Mouse (Mus musculus) liver, embryonic 13.5 days (tissue): ENCODE measurements at regions not wholly inside any gene's neighbourhood (a gene's known extent, or its start where the extent isn't known, plus 50 kb on each side); places are given as distances from the start of the nearest gene placed in this dataset.

ENCODE experiments used
- ATAC-seq: fragments of 200-750 bp; cut with Nextera tagmentation; 2 replicates; pipeline ENCODE4 v1.8.0; 2017; ENCODE audit warnings: low read depth, mild to moderate bottlenecking, moderate number of reproducible peaks, moderate library complexity
- DNase-seq: peaks from one replicate; pipeline ENCODE4 v3.0.0; 2022
- H3K27ac ChIP-seq: fragments of 300-500 bp; sonication (generic); 2 replicates; pipeline ENCODE4 v1.5.1; 2015; ENCODE audit warnings: moderate library complexity, mild to moderate bottlenecking, inconsistent platforms
- H3K27me3 ChIP-seq: fragments of 300-500 bp; sonication (generic); 2 replicates; pipeline ENCODE4 v1.6.1; 2015; ENCODE audit warnings: mild to moderate bottlenecking, inconsistent platforms
- H3K36me3 ChIP-seq: fragments of 300-500 bp; sonication (generic); 2 replicates; pipeline ENCODE4 v1.6.1; 2015; ENCODE audit warnings: mild to moderate bottlenecking, inconsistent platforms
- H3K4me1 ChIP-seq: fragments of 300-500 bp; sonication (generic); replicated peaks from 2 replicates; pipeline ENCODE4 v1.6.1; 2015; ENCODE audit warnings: inconsistent platforms
- H3K4me2 ChIP-seq: fragments of 300-500 bp; sonication (generic); 2 replicates; pipeline ENCODE4 v1.6.1; 2015; ENCODE audit warnings: inconsistent platforms, mild to moderate bottlenecking, moderate library complexity
- H3K4me3 ChIP-seq: fragments of 300-500 bp; sonication (generic); replicated peaks from 2 replicates; pipeline ENCODE4 v1.5.1; 2015; ENCODE audit warnings: mild to moderate bottlenecking, inconsistent platforms
- H3K9ac ChIP-seq: fragments of 300-500 bp; sonication (generic); 2 replicates; pipeline ENCODE4 v1.6.1; 2015; ENCODE audit warnings: mild to moderate bottlenecking, inconsistent platforms
- H3K9me3 ChIP-seq: fragments of 300-500 bp; sonication (generic); replicated peaks from 2 replicates; pipeline ENCODE4 v1.6.1; 2016; ENCODE audit warnings: inconsistent platforms
- WGBS: fragments of 180-500 bp; shearing (Covaris S2); methylation state at CpG from one replicate; pipeline ENCODE4 v1.1.7; 2015; ENCODE audit not compliant: insufficient replicate concordance; 5-methylcytosine and 5-hydroxymethylcytosine counted together

DNA sequence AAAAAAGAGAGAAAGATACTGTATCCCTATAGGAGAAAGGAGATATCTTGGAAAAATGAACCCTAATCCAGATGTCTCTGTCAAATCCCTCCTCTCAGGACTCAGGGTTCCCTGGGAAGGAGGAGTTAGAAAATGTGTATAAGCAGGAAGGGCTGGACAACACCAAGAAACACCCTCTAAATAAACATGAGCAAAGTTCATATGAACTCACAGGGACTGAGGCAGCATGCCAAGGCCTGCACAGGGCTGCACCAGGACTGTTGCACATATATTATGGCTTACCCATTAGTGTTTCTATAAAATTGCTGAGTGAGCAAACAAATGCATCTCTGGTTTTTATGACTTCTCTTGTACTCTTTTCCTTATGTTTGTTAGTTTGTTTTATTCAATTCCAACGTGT is 508.5 kb upstream of the Fam174a start:
- no peak overlapping the region for H3K4me2 ChIP-seq
- no peaks in the 10 kb centered on the region for H3K9me3 ChIP-seq
- ATAC-seq: no peak
- WGBS: 38% methylated on average over 1 of the region's 1 CpGs
- H3K36me3 ChIP-seq: no peaks in the 10 kb centered on the region
- H3K4me1 ChIP-seq: no peaks in the 10 kb centered on the region
- no peaks in the 10 kb centered on the region for H3K27me3 ChIP-seq
- DNase-seq: no peak
- H3K27ac ChIP-seq: no peak overlapping the region
- no peak overlapping the region for H3K9ac ChIP-seq
- no peak overlapping the region for H3K4me3 ChIP-seq

DNA sequence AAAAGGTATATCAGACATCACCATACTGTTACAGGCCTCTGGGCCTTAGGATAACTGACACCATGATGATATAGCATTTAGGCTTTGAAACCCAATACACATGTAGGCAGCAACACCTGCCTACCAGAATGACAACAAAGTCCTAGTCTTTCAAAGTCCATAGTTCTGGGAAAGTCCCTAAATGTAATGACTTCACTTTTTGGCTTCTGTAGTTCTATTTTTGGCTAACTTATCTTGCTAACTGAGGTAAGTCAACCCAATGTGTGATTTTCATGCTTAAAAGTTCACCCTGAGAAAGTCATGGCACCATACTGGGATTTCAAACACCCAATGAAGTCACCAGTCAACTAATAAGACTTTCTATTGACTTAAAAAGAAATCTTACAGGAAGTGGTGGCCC is 485.8 kb upstream of the Fam174a start:
- no peaks in the 10 kb centered on the region for H3K36me3 ChIP-seq
- H3K27ac ChIP-seq: no peak overlapping the region
- no peak for ATAC-seq
- no peaks in the 10 kb centered on the region for H3K27me3 ChIP-seq
- no peaks in the 10 kb centered on the region for H3K9me3 ChIP-seq
- no peaks in the 10 kb centered on the region for H3K4me1 ChIP-seq
- H3K4me2 ChIP-seq: no peak overlapping the region
- no peak overlapping the region for H3K4me3 ChIP-seq
- H3K9ac ChIP-seq: no peak overlapping the region
- no peak for DNase-seq

DNA sequence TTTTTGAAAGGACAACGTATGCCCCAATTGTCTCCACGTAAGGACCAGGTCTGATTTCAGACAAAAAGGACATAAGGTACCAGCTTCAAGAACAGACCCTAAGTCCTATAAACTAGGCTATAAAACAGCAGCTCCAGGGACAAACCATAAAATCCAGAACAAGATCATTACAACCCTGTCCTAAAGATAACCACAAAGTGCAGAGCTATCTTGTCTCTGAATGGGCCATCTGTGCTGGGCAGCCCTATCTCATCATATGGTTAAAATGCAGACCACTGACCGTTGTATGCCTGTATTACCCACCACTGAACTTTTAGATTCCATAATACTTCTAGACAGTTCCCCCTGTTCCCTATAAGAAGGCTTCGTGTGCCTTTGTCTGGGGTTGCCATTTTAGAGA is 477.4 kb upstream of the Fam174a start:
- Histone ChIP-seq H3K27me3 (no peaks in the 10 kb centered on the region), H3K27ac (no peak overlapping the region), H3K4me3 (no peak overlapping the region), H3K4me1 (no peaks in the 10 kb centered on the region), H3K9me3 (no peaks in the 10 kb centered on the region), H3K9ac (no peak overlapping the region), H3K4me2 (no peak overlapping the region), H3K36me3 (no peaks in the 10 kb centered on the region)
- WGBS: 50% methylated on average over 4 of the region's 4 CpGs
- 0 out of 2 replicates have a peak, but pooled peaks have one; percentile 29 for ATAC-seq
- no peak for DNase-seq

DNA sequence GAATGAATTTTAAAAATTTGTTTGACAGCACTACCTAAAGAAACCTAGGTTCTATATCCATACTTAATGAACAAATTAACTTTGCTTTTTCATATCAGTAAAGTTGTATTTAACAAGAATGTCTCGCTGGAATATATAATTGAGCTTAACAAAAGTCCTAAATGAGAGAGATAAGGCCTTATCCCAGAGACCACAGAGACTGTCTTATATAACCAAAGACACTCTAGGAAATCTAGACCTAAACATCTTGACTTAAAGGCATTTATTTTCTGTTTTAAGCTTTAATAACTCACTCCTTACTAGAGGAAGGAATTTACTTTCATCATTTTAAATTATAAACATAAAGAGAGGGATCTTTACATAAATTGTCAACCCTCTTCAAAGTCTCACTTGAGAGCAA is 461.9 kb upstream of the Fam174a start:
- H3K27me3 ChIP-seq: no peaks in the 10 kb centered on the region
- WGBS: 33% methylated on average over 1 of the region's 1 CpGs
- DNase-seq: no peak

DNA sequence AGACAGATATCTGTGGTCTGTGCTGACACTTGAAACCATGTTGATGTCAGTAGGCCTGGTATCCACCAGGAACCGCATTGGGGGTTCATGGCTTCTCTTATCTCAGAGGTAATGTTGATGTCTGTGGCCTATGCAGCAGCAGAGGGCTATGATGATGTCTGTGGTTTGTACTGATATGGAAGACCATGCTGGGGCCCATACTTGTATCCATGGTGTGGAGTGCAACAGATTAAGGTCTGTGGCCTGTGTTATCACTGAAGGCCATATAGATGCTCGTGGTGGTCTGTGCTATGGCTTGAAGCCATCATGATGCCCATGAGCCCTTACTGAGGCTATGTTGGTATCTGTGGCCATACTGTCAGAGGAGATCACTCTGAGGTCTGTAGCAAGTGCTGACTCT is 455.0 kb upstream of the Fam174a start:
- no peaks in the 10 kb centered on the region for H3K27me3 ChIP-seq
- H3K4me3 ChIP-seq: no peak overlapping the region
- H3K4me1 ChIP-seq: peaks cover 12% of the 10 kb centered on the region
- no peaks in the 10 kb centered on the region for H3K36me3 ChIP-seq
- H3K27ac ChIP-seq: no peak overlapping the region
- H3K9me3 ChIP-seq: no peaks in the 10 kb centered on the region
- DNase-seq: peak; percentile 27
- no peak overlapping the region for H3K4me2 ChIP-seq
- no peak overlapping the region for H3K9ac ChIP-seq
- ATAC-seq: peak; percentile 99
- 34% methylated on average over 2 of the region's 2 CpGs for WGBS

More for the DNA sequence above, 461.9 kb upstream of the Fam174a start:
- no peak for ATAC-seq
- no peak overlapping the region for H3K4me3 ChIP-seq
- no peaks in the 10 kb centered on the region for H3K4me1 ChIP-seq
- H3K36me3 ChIP-seq: no peaks in the 10 kb centered on the region
- no peak overlapping the region for H3K4me2 ChIP-seq
- H3K27ac ChIP-seq: no peak overlapping the region
- H3K9ac ChIP-seq: no peak overlapping the region
- no peaks in the 10 kb centered on the region for H3K9me3 ChIP-seq

DNA sequence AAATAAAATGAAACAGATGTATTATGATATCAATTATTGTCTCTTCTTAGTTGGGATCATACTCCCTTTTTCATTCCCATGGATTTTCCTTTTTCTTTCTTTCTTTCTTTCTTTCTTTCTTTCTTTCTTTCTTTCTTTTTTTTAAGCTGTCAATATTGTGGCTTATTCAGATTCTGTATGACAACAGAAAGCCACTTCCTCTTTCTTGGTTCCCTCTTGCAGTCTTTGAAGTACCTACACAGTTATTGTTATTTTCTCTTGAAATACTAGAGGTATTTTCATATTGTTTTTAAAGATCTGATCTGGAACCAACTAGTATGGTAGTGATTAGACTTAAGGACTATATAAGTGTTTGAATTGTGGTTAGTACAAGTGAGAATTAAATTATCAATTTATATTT is 444.6 kb upstream of the Fam174a start:
- no peak for ATAC-seq
- no peak overlapping the region for H3K4me3 ChIP-seq
- no peaks in the 10 kb centered on the region for H3K27me3 ChIP-seq
- no peak overlapping the region for H3K4me2 ChIP-seq
- no peaks in the 10 kb centered on the region for H3K4me1 ChIP-seq
- DNase-seq: no peak
- H3K27ac ChIP-seq: no peak overlapping the region
- no peak overlapping the region for H3K9ac ChIP-seq
- no peaks in the 10 kb centered on the region for H3K9me3 ChIP-seq
- H3K36me3 ChIP-seq: no peaks in the 10 kb centered on the region

DNA sequence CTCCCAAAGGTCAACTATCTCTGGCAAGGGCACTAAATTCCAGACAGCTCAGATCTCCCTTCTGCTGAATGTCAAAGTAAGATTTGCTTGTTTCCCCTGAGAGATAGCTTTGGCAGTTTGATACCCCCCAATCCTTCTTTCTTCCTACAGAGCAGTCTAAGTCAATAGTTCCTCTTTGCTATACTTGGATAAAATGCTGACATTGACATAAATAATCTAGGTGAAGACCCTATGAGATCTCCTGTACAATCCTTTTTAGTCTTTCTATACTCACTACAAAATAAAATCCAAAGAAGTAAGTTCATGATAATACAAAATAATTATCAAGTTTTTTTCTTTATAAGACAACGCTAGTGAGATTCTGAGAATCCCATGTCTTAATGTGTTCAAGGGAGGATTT is 432.9 kb upstream of the Fam174a start:
- Histone ChIP-seq H3K36me3 (no peaks in the 10 kb centered on the region), H3K4me3 (no peak overlapping the region), H3K4me1 (no peaks in the 10 kb centered on the region), H3K9ac (no peak overlapping the region), H3K27me3 (no peaks in the 10 kb centered on the region), H3K9me3 (no peaks in the 10 kb centered on the region), H3K4me2 (no peak overlapping the region), H3K27ac (no peak overlapping the region)
- DNase-seq: no peak
- no peak for ATAC-seq
- WGBS: 61% methylated on average over 1 of the region's 1 CpGs

DNA sequence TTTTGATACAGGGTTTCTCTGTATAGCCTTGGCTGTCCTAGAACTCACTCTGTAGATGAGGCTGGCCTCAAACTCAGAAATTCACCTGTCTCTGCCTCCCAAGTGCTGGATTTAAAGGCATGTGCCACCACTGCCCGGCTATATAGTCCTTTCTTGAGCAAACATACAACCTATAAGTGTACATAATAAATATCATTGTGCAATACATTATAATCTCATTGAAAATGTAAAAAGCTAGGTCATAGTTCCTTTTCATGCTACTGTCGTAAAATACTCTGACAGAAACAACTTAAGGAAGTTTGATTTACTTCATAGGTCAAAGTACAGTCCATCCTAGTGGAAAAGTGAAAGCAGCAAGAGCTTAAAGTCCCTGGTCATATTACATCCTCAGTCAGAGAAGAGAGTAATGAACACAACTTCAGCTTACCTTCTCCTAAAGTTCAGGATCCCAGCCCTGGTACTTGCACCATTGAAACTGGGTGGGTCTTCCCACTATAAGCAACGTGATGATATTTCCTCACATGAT is 408.4 kb upstream of the Fam174a start:
- no peak overlapping the region for H3K27ac ChIP-seq
- no peak for ATAC-seq

DNA sequence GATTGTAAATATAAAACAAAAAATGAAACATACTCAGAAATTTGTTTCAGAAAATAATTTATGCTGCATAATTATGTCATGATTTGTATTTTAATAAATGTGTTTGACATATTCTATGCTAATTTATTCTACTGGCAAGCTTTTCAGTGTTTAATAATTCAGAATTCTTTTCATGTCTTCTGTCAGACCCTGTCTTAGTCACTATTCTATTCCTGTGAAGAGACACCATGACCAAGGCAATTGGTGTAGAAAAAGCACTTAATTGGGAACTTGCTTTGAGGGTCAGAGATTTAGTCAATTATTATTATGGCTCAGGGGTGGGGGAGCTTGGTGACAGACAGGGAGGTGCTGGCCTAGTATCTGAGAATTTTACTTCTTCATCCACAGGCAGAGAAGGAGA is 402.6 kb upstream of the Fam174a start:
- ATAC-seq (no peak), DNase-seq (no peak)
- H3K27me3 ChIP-seq: no peaks in the 10 kb centered on the region
- no peak overlapping the region for H3K4me2 ChIP-seq
- H3K27ac ChIP-seq: no peak overlapping the region
- H3K4me3 ChIP-seq: no peak overlapping the region
- H3K9me3 ChIP-seq: no peaks in the 10 kb centered on the region
- H3K9ac ChIP-seq: no peak overlapping the region
- H3K4me1 ChIP-seq: no peaks in the 10 kb centered on the region
- H3K36me3 ChIP-seq: no peaks in the 10 kb centered on the region

More for the DNA sequence above, 408.4 kb upstream of the Fam174a start:
- DNase-seq: no peak
- 41% methylated on average over 3 of the region's 3 CpGs for WGBS
- no peak overlapping the region for H3K4me3 ChIP-seq
- no peak overlapping the region for H3K9ac ChIP-seq
- H3K4me2 ChIP-seq: no peak overlapping the region
- H3K27me3 ChIP-seq: no peaks in the 10 kb centered on the region
- no peaks in the 10 kb centered on the region for H3K4me1 ChIP-seq
- no peaks in the 10 kb centered on the region for H3K9me3 ChIP-seq
- H3K36me3 ChIP-seq: no peaks in the 10 kb centered on the region
